Mouse (Mus musculus): ENCODE results near the gene Lsm14a. TPM values are rescaled to one million over a fixed set of nuclear protein-coding genes. Genes with fewer than 3 reads are reported as not detected.
A peak's percentile ranks its signal among the peaks of the same experiment; 100 is the strongest.

Lsm14a gene
- polyA plus RNA-seq (2015; fragmentation: Nextera tagmentation; extraction: Ambion mirVana), result 47.9 and 49.4 TPM in 2 replicates

DNA sequence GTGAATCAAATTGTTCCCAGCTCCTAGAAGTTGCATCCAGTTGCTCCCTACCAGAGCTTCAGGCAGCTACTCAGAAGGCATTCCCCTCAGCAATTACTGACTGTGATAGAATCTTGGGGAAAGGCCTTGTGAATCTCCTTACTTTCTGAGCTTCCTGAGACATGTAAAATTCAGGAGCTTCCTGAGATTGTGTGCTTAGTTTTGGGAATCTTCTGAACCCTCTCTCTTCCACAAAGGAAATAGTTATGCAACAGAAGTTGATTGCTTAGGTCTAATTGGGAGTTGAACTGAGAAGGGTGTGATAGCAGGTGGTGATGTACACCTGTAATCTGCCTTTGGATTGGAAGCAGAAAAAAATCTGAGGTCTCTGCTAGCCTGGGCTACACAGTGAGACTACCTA lies at the start of gene Lsm14a:
Lsm14a (minus strand) TSS at position 101 of the 400 bp plus-strand sequence.
- TF ChIP-seq EP300 (optimal IDR thresholded peaks at IDR 0.05), result no peak
- TF ChIP-seq CTCF (IDR thresholded peaks at IDR 0.05; ENCODE audit: low read depth), result no peak
- ATAC-seq (ENCODE audit: low FRiP score, low TSS enrichment) (no peak), DNase-seq (ENCODE audit: low spot score) (no peak)
- no peak within 1 kb of the TSS for H3K9ac ChIP-seq (ENCODE audit: low read length)
- H3K27me3 ChIP-seq (ENCODE audit: control insufficient read depth, insufficient read depth, low read length), result no peaks in the 10 kb centered on the region
- H3K4me1 ChIP-seq (replicated peaks; ENCODE audit: control insufficient read depth, insufficient read depth), result no peaks in the 10 kb centered on the region; the same call in 1 of the 2 replicates
- H3K27ac ChIP-seq (replicated peaks), result no peak within 1 kb of the TSS
- H3K9me3 ChIP-seq (ENCODE audit: control insufficient read depth, low read length), result no peaks in the 10 kb centered on the region
- no peaks in the 10 kb centered on the region for H3K36me3 ChIP-seq (ENCODE audit: control insufficient read depth, insufficient read depth, low read length)
- no peak within 1 kb of the TSS for H3K4me2 ChIP-seq (replicated peaks; ENCODE audit: low read depth)
- H3K4me3 ChIP-seq (ENCODE audit: low read depth, low read length), result no peak within 1 kb of the TSS

- H3K36me3 ChIP-seq (ENCODE audit: control insufficient read depth, insufficient read depth, low read length), result no peaks in the 10 kb centered on the region
- no peak overlapping the region for H3K4me2 ChIP-seq (replicated peaks; ENCODE audit: low read depth)
- DNase-seq (ENCODE audit: low spot score) (no peak), ATAC-seq (ENCODE audit: low FRiP score, low TSS enrichment) (no peak)
- no peaks in the 10 kb centered on the region for H3K4me1 ChIP-seq (replicated peaks; ENCODE audit: control insufficient read depth, insufficient read depth)
- H3K4me3 ChIP-seq (ENCODE audit: low read depth, low read length), result no peak overlapping the region
- no peak overlapping the region for H3K27ac ChIP-seq (replicated peaks)
- no peak for TF ChIP-seq EP300 (optimal IDR thresholded peaks at IDR 0.05)
- TF ChIP-seq CTCF (IDR thresholded peaks at IDR 0.05; ENCODE audit: low read depth), result peak; percentile 78
- H3K9me3 ChIP-seq (ENCODE audit: control insufficient read depth, low read length), result no peaks in the 10 kb centered on the region
- 31% methylated on average over 6 of the region's 6 CpGs for WGBS
- H3K9ac ChIP-seq (ENCODE audit: low read length), result no peak overlapping the region
- no peaks in the 10 kb centered on the region for H3K27me3 ChIP-seq (ENCODE audit: control insufficient read depth, insufficient read depth, low read length)
These were observed 45.8 kb upstream of the Lsm14a start for GRCm38 (mm10) chr7:34438903-34439302.

DNA sequence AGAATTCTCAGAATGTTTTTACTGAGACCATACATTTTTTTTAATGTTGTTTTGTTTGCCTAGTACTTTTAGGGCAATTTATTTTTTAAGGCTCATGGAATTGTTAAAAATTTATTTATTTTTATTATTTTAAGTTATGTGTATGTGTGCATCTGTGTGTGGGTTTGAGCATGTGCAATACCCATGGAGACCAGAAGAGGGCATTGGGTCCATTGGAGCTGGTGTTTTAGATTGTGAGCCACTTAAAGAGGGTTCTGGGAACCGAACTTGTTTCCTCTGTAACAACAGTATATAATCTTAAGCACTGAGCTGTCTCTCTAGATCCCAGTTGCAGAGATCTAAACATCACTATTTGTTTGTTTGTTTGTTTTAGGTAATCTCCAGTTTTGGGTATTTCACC lies 40.5 kb upstream of the Lsm14a start:
- WGBS, result 79% methylated on average over 1 of the region's 1 CpGs
- Histone ChIP-seq H3K27me3 (ENCODE audit: control insufficient read depth, insufficient read depth, low read length) (no peaks in the 10 kb centered on the region), H3K9me3 (ENCODE audit: control insufficient read depth, low read length) (no peaks in the 10 kb centered on the region), H3K36me3 (ENCODE audit: control insufficient read depth, insufficient read depth, low read length) (no peaks in the 10 kb centered on the region), H3K4me1 (replicated peaks; ENCODE audit: control insufficient read depth, insufficient read depth) (no peaks in the 10 kb centered on the region), H3K27ac (replicated peaks) (no peak overlapping the region), H3K4me2 (replicated peaks; ENCODE audit: low read depth) (no peak overlapping the region), H3K9ac (ENCODE audit: low read length) (no peak overlapping the region), H3K4me3 (ENCODE audit: low read depth, low read length) (no peak overlapping the region)
- ATAC-seq (ENCODE audit: low FRiP score, low TSS enrichment) (no peak), DNase-seq (ENCODE audit: low spot score) (no peak)
- TF ChIP-seq EP300 (optimal IDR thresholded peaks at IDR 0.05) (no peak), CTCF (IDR thresholded peaks at IDR 0.05; ENCODE audit: low read depth) (peak; percentile 8; the same call in 1 of the 2 replicates)

DNA sequence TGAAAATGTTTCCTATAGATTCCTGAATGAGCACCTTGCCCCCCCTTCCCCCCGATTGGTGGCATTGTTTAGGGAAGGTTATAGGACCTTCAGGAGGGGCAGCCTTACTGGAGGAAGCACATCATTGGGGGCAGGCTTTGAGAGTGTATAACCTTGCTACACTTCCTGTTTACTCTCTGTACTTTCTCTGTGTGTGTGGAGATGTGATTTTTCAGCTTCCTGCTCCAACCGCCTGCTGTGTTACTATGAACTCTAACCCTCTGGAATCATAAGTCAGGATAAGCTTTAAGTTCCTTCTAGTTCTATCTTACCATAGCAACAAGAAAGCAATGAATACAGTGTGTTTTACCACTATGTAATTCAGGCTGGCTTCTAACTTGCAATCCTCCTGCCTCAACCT lies 28.1 kb upstream of the Lsm14a start:
- 65% methylated on average over 2 of the region's 2 CpGs for WGBS
- no peak for DNase-seq (ENCODE audit: low spot score)
- Histone ChIP-seq H3K4me1 (replicated peaks; ENCODE audit: control insufficient read depth, insufficient read depth) (no peaks in the 10 kb centered on the region), H3K9me3 (ENCODE audit: control insufficient read depth, low read length) (no peaks in the 10 kb centered on the region), H3K27me3 (ENCODE audit: control insufficient read depth, insufficient read depth, low read length) (no peaks in the 10 kb centered on the region), H3K4me3 (ENCODE audit: low read depth, low read length) (no peak overlapping the region), H3K9ac (ENCODE audit: low read length) (no peak overlapping the region), H3K36me3 (ENCODE audit: control insufficient read depth, insufficient read depth, low read length) (no peaks in the 10 kb centered on the region), H3K27ac (replicated peaks) (no peak overlapping the region), H3K4me2 (replicated peaks; ENCODE audit: low read depth) (no peak overlapping the region)
- no peak for TF ChIP-seq EP300 (optimal IDR thresholded peaks at IDR 0.05)
- no peak for TF ChIP-seq CTCF (IDR thresholded peaks at IDR 0.05; ENCODE audit: low read depth)
- ATAC-seq (ENCODE audit: low FRiP score, low TSS enrichment), result no peak

DNA sequence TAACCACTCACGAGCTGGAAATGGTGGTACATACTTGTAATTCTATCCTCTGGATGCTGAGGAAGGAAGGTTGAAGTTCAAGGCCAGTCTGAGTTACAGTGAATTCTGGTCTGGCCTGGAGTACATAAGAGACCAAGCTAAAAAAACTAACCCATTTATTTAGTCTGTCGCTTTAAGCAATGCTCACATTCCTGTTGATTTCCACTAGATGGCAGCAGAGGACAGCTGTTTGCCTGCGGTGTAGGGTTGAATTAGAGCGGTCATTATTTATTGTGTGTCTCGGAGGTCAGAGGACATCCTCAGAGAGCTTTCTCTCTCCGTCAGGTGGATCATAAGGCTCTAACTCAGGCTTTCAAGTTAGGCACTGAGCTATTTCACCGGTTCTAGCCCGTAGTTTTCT lies 14.4 kb upstream of the Lsm14a start:
- Histone ChIP-seq H3K9me3 (ENCODE audit: control insufficient read depth, low read length) (no peaks in the 10 kb centered on the region), H3K9ac (ENCODE audit: low read length) (no peak overlapping the region), H3K36me3 (ENCODE audit: control insufficient read depth, insufficient read depth, low read length) (no peaks in the 10 kb centered on the region), H3K27ac (replicated peaks) (no peak overlapping the region), H3K4me3 (ENCODE audit: low read depth, low read length) (no peak overlapping the region), H3K4me1 (replicated peaks; ENCODE audit: control insufficient read depth, insufficient read depth) (no peaks in the 10 kb centered on the region), H3K4me2 (replicated peaks; ENCODE audit: low read depth) (no peak overlapping the region), H3K27me3 (ENCODE audit: control insufficient read depth, insufficient read depth, low read length) (no peaks in the 10 kb centered on the region)
- TF ChIP-seq CTCF (IDR thresholded peaks at IDR 0.05; ENCODE audit: low read depth), result peak; percentile 98
- no peak for TF ChIP-seq EP300 (optimal IDR thresholded peaks at IDR 0.05)
- WGBS, result 7% methylated on average over 8 of the region's 8 CpGs
- ATAC-seq (ENCODE audit: low FRiP score, low TSS enrichment) (peak; percentile 63), DNase-seq (ENCODE audit: low spot score) (peak; percentile 56)

DNA sequence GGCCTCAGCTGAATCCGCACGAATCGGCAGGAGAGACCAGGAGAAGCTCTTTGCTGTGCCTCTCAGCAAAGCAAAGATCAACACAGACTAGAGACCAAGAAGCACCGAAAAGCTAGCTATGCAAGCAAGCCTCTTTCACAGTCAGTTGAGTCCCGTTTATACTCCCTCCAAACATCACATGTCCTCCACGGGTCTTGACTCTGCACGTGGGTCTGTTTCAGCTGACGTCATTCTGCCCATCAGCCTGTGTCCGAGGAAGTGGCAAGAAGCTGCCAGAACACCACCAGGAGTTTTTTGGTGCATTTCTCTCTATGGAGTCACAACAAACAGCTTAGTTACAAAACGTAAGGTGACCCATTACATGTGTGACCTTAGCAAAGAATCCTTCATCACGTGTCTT lies 10.8 kb upstream of the Lsm14a start:
- Histone ChIP-seq H3K36me3 (ENCODE audit: control insufficient read depth, insufficient read depth, low read length) (no peaks in the 10 kb centered on the region), H3K4me1 (replicated peaks; ENCODE audit: control insufficient read depth, insufficient read depth) (no peaks in the 10 kb centered on the region), H3K27ac (replicated peaks) (no peak overlapping the region), H3K9me3 (ENCODE audit: control insufficient read depth, low read length) (no peaks in the 10 kb centered on the region), H3K9ac (ENCODE audit: low read length) (no peak overlapping the region), H3K27me3 (ENCODE audit: control insufficient read depth, insufficient read depth, low read length) (no peaks in the 10 kb centered on the region), H3K4me2 (replicated peaks; ENCODE audit: low read depth) (no peak overlapping the region), H3K4me3 (ENCODE audit: low read depth, low read length) (no peak overlapping the region)
- DNase-seq (ENCODE audit: low spot score), result no peak
- WGBS, result 62% methylated on average over 11 of the region's 11 CpGs
- TF ChIP-seq EP300 (optimal IDR thresholded peaks at IDR 0.05) (no peak), CTCF (IDR thresholded peaks at IDR 0.05; ENCODE audit: low read depth) (no peak)
- no peak for ATAC-seq (ENCODE audit: low FRiP score, low TSS enrichment)

Measured in stomach, postnatal 0 days (tissue).